Mouse (Mus musculus): ENCODE data around the gene Pdcd1. TPM values are rescaled to one million over a fixed set of nuclear protein-coding genes. Genes with fewer than 3 reads are reported as not detected.

The Pdcd1 gene
- polyA plus RNA-seq, 1 experiment from 2014 or later, result not detected

- Histone ChIP-seq H3K27me3 (no peaks in the 10 kb centered on the region), H3K4me1 (no peaks in the 10 kb centered on the region), H3K36me3 (no peaks in the 10 kb centered on the region), H3K4me2 (replicated peaks) (no peak overlapping the region), H3K9me3 (no peaks in the 10 kb centered on the region), H3K9ac (replicated peaks) (no peak overlapping the region), H3K4me3 (no peak overlapping the region), H3K27ac (replicated peaks) (no peak overlapping the region)
- 96% methylated on average over 2 of the region's 2 CpGs for WGBS
- ATAC-seq (replicated peaks), result no peak
Measured at GRCm38 (mm10) chr1:94057401-94057800, 5.0 kb upstream of the Pdcd1 start.

GRCm38 (mm10) chr1:94055966-94056365 is 3.6 kb upstream of the Pdcd1 start:
- Histone ChIP-seq H3K27ac (replicated peaks) (no peak overlapping the region), H3K36me3 (no peaks in the 10 kb centered on the region), H3K9me3 (no peaks in the 10 kb centered on the region), H3K4me1 (no peaks in the 10 kb centered on the region), H3K4me3 (no peak overlapping the region), H3K27me3 (no peaks in the 10 kb centered on the region), H3K9ac (replicated peaks) (no peak overlapping the region), H3K4me2 (replicated peaks) (no peak overlapping the region)
- ATAC-seq (replicated peaks), result no peak
- WGBS, result 84% methylated on average over 3 of the region's 3 CpGs

GRCm38 (mm10) chr1:94054481-94054880 is 2.1 kb upstream of the Pdcd1 start:
- Histone ChIP-seq H3K9me3 (no peaks in the 10 kb centered on the region), H3K9ac (replicated peaks) (no peak overlapping the region), H3K36me3 (no peaks in the 10 kb centered on the region), H3K27me3 (no peaks in the 10 kb centered on the region), H3K4me3 (no peak overlapping the region), H3K4me2 (replicated peaks) (no peak overlapping the region), H3K27ac (replicated peaks) (no peak overlapping the region), H3K4me1 (no peaks in the 10 kb centered on the region)
- WGBS, result 65% methylated on average over 1 of the region's 1 CpGs
- ATAC-seq (replicated peaks), result no peak

GRCm38 (mm10) chr1:94053530-94054216 is 1.3 kb upstream of the Pdcd1 start:
- Histone ChIP-seq H3K27me3 (no peaks in the 10 kb centered on the region), H3K4me2 (replicated peaks) (no peak overlapping the region), H3K4me3 (no peak overlapping the region), H3K36me3 (no peaks in the 10 kb centered on the region), H3K4me1 (no peaks in the 10 kb centered on the region), H3K9me3 (no peaks in the 10 kb centered on the region), H3K27ac (replicated peaks) (no peak overlapping the region), H3K9ac (replicated peaks) (no peak overlapping the region)
- ATAC-seq (replicated peaks), result 0 out of 2 replicates have a peak, but pooled peaks have one; percentile 29
- WGBS, result 56% methylated on average over 7 of the region's 7 CpGs

GRCm38 (mm10) chr1:94051104-94051503 is 1.2 kb downstream of the Pdcd1 start:
- H3K4me3 ChIP-seq, result no peak overlapping the region
- H3K9ac ChIP-seq (replicated peaks), result no peak overlapping the region
- H3K4me2 ChIP-seq (replicated peaks), result no peak overlapping the region
- no peak overlapping the region for H3K27ac ChIP-seq (replicated peaks)
- H3K4me1 ChIP-seq, result no peaks in the 10 kb centered on the region
- no peak for ATAC-seq (replicated peaks)
- no peaks in the 10 kb centered on the region for H3K36me3 ChIP-seq
- H3K9me3 ChIP-seq, result no peaks in the 10 kb centered on the region
- no peaks in the 10 kb centered on the region for H3K27me3 ChIP-seq
- WGBS, result 95% methylated on average over 5 of the region's 5 CpGs

- ATAC-seq (replicated peaks), result no peak
- Histone ChIP-seq H3K9ac (replicated peaks) (no peak overlapping the region), H3K36me3 (no peaks in the 10 kb centered on the region), H3K4me2 (replicated peaks) (no peak overlapping the region), H3K4me3 (no peak overlapping the region), H3K4me1 (no peaks in the 10 kb centered on the region), H3K27me3 (no peaks in the 10 kb centered on the region), H3K9me3 (no peaks in the 10 kb centered on the region), H3K27ac (replicated peaks) (no peak overlapping the region)
- 75% methylated on average over 4 of the region's 4 CpGs for WGBS
Measured at GRCm38 (mm10) chr1:94046544-94046943, 5.8 kb downstream of the Pdcd1 start.

- ATAC-seq (replicated peaks), result no peak
- no peak overlapping the region for H3K27ac ChIP-seq (replicated peaks)
- H3K27me3 ChIP-seq, result no peaks in the 10 kb centered on the region
- no peak overlapping the region for H3K9ac ChIP-seq (replicated peaks)
- no peaks in the 10 kb centered on the region for H3K36me3 ChIP-seq
- no peak overlapping the region for H3K4me2 ChIP-seq (replicated peaks)
- H3K4me3 ChIP-seq, result no peak overlapping the region
- WGBS, result 77% methylated on average over 3 of the region's 3 CpGs
- no peaks in the 10 kb centered on the region for H3K4me1 ChIP-seq
- no peaks in the 10 kb centered on the region for H3K9me3 ChIP-seq
Measured at GRCm38 (mm10) chr1:94045559-94045958, 6.8 kb downstream of the Pdcd1 start.

GRCm38 (mm10) chr1:94040391-94040790 is 12.0 kb downstream of the Pdcd1 start:
- H3K27ac ChIP-seq (replicated peaks), result no peak overlapping the region
- H3K27me3 ChIP-seq, result no peaks in the 10 kb centered on the region
- peaks cover 5% of the 10 kb centered on the region; the same call in 1 of the 2 replicates for H3K4me1 ChIP-seq
- WGBS, result 98% methylated on average over 2 of the region's 2 CpGs
- ATAC-seq (replicated peaks), result no peak
- no peaks in the 10 kb centered on the region for H3K9me3 ChIP-seq
- no peak overlapping the region for H3K4me2 ChIP-seq (replicated peaks)
- H3K4me3 ChIP-seq, result no peak overlapping the region
- no peaks in the 10 kb centered on the region for H3K36me3 ChIP-seq
- no peak overlapping the region for H3K9ac ChIP-seq (replicated peaks)

- no peaks in the 10 kb centered on the region for H3K27me3 ChIP-seq
- no peaks in the 10 kb centered on the region for H3K36me3 ChIP-seq
- peak overlapping the region; percentile 92 for H3K4me2 ChIP-seq (replicated peaks)
- peak overlapping the region; percentile 76 for H3K27ac ChIP-seq (replicated peaks)
- no peaks in the 10 kb centered on the region for H3K9me3 ChIP-seq
- WGBS, result 1% methylated on average over 25 of the region's 25 CpGs
- peak overlapping the region; percentile 52 for H3K4me3 ChIP-seq
- peak overlapping the region; percentile 63 for H3K9ac ChIP-seq (replicated peaks)
- ATAC-seq (replicated peaks), result peak; percentile 94
- H3K4me1 ChIP-seq, result peaks cover 9% of the 10 kb centered on the region
Measured at GRCm38 (mm10) chr1:94034984-94035743, 17.2 kb downstream of the Pdcd1 start.

GRCm38 (mm10) chr1:94033075-94033602 is 19.2 kb downstream of the Pdcd1 start:
- Histone ChIP-seq H3K27ac (replicated peaks) (no peak overlapping the region), H3K9ac (replicated peaks) (no peak overlapping the region), H3K9me3 (no peaks in the 10 kb centered on the region), H3K4me3 (no peak overlapping the region), H3K27me3 (no peaks in the 10 kb centered on the region), H3K4me2 (replicated peaks) (no peak overlapping the region), H3K4me1 (peaks cover 9% of the 10 kb centered on the region), H3K36me3 (no peaks in the 10 kb centered on the region)
- no peak for ATAC-seq (replicated peaks)
- 90% methylated on average over 2 of the region's 2 CpGs for WGBS

GRCm38 (mm10) chr1:94028741-94029140 is 23.6 kb downstream of the Pdcd1 start:
- Histone ChIP-seq H3K4me1 (no peaks in the 10 kb centered on the region), H3K9ac (replicated peaks) (no peak overlapping the region), H3K27me3 (no peaks in the 10 kb centered on the region), H3K36me3 (no peaks in the 10 kb centered on the region), H3K9me3 (no peaks in the 10 kb centered on the region), H3K27ac (replicated peaks) (no peak overlapping the region), H3K4me3 (no peak overlapping the region), H3K4me2 (replicated peaks) (no peak overlapping the region)
- ATAC-seq (replicated peaks), result no peak
- WGBS, result 85% methylated on average over 2 of the region's 2 CpGs

GRCm38 (mm10) chr1:94027506-94028108 is 24.7 kb downstream of the Pdcd1 start:
- H3K36me3 ChIP-seq, result no peaks in the 10 kb centered on the region
- no peaks in the 10 kb centered on the region for H3K27me3 ChIP-seq
- no peak overlapping the region for H3K27ac ChIP-seq (replicated peaks)
- H3K9me3 ChIP-seq, result no peaks in the 10 kb centered on the region
- no peak overlapping the region for H3K4me2 ChIP-seq (replicated peaks)
- 64% methylated on average over 12 of the region's 12 CpGs for WGBS
- no peak for ATAC-seq (replicated peaks)
- no peaks in the 10 kb centered on the region for H3K4me1 ChIP-seq
- H3K4me3 ChIP-seq, result no peak overlapping the region
- no peak overlapping the region for H3K9ac ChIP-seq (replicated peaks)

Data from forebrain, embryonic 15.5 days (tissue).